Mouse (Mus musculus) adrenal gland, adult 18-20 months (tissue): ENCODE results near the gene H2-Q1. TPM values are rescaled to one million over a fixed set of nuclear protein-coding genes. Genes with fewer than 3 reads are reported as not detected.
"Not testable (repeated sequence)": the region's sequence is repeated elsewhere in the genome, so short reads cannot be mapped to it uniquely, and the experiment has no call there.

ENCODE experiments used
- DNase-seq, 2 experiments: peaks; one replicate each; pipeline ENCODE4 v3.0.0; 2021 to 2022; ENCODE audit warnings: low spot score in 2 of 2
- total RNA-seq, 2 experiments: library from RNA; stranded (reverse); gene quantifications; 1 replicate in 1 of 2; 2 replicates in 1 of 2; pipeline ENCODE4 v1.2.3; 2021

The H2-Q1 gene
- total RNA-seq, 2 experiments from 2014 or later: 3.7 to 11.4 TPM

- DNase-seq: no peak
Measured at GRCm38 (mm10) chr17:35342071-35342671, 22.0 kb downstream of the H2-Q1 start, which contains the start of gene H2-Q2. H2-Q2 (plus strand) TSS chr17:35342242.

GRCm38 (mm10) chr17:35342711-35343476, 22.7 kb downstream of the H2-Q1 start:
- DNase-seq: no peak

- DNase-seq: not testable (repeated sequence)
Measured at GRCm38 (mm10) chr17:35347659-35348058, 27.5 kb downstream of the H2-Q1 start.

DNA sequence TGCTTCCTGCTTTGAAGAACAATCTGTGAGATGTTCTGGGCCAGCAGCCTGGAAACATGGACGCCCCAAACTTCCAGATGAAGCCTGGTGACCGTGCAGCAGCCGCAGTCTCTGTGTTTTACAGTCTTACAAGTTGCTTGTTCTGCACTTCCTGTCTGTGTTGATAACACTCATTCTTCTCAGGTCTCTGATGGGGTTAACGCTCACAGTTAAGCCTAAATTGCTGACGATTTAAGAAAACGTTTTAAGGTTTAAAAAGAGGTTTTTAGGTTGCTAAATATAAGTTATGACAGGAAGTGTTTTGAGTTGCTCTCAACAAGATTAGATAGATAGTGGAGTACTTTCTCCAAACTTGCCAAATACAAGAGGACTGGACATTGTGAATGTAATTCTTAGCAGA, 33.1 kb downstream of the H2-Q1 start:
- not testable (repeated sequence) for DNase-seq

DNA sequence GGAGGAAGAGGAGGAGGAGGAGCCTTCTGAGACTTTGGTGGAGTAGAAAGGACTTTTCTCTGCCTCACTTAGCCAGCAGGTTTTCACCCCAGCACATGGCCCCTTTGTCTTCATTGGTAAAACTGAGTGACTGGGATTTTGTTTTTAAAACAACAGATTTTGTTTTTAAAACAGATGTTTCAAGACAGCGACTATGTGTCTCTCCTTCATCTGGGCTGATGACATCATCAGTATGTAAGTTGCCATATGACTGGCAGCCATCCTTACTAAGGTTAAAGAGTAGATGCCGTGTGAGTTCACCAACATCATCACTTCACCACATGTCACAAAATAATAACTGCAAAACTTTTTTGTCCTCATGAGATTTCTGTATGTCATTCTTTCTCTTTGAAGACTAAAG, 33.9 kb downstream of the H2-Q1 start:
- DNase-seq: no peak

GRCm38 (mm10) chr17:35357086-35357485, 36.9 kb downstream of the H2-Q1 start:
- DNase-seq: no peak

DNA sequence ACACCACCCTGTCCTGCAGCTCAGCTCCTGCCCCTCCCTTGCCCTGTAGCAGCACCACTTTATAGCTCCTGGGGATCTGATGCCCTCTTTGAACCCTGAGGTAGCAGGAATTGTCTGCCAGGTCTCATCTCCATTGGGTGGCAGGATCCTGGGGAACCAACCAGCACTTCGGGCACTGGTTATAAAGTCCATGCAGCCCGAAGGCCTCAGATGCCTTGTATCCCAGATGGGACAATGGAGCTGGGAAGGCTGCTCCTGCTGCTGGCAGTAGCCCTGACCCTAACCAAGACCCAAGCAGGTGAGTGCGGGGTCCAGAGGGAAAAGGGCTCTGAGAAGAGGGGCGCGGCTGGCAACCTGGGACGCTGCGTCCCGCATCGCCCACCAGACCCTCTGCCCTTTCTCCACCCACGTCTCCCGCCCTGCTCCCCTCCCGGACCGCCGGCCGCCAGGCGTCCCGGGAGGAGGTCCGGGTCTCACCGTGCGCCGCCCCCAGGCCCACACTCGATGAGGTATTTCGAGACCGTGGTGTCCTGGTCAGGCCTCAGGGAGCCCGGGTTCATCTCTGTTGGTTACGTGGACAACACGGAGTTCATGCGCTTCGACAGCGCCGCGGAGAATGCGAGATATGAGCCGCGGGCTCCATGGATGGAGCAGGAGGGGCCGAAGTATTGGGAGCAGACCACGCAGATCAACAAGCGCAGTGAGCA, 38.7 kb downstream of the H2-Q1 start:
- no peak for DNase-seq

DNA sequence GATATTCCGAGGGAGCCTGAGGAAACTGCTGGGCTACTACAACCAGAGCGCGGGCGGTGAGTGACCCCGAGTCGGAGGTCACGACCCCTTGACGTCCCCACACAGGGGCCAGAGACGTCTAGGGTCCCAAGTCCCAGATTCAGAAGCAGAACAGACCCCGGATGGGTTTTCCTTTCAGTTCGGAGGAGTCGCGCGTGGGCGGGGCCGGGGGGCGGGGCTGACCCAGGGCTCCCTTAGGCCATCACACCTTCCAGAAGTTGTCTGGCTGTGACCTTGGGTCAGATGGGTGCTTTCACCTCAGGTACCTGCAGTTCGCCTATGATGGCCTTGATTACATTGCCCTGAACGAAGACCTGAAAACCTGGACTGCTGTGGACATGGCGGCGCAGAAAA, 39.3 kb downstream of the H2-Q1 start:
- DNase-seq: no peak

Other genes starting within 250 kb of the H2-Q1 start
- gene Ly6g6e, start 243.5 kb upstream of the H2-Q1 start, total RNA-seq: not detected
- not detected for gene Ly6g6d, start 242.3 kb upstream of the H2-Q1 start, total RNA-seq
- gene Ly6g6f, start 234.8 kb upstream of the H2-Q1 start, total RNA-seq: not detected
- 10 to 100 TPM; 75.0 to 88.2 TPM for gene Abhd16a, start 231.1 kb upstream of the H2-Q1 start, total RNA-seq
- not detected for gene Ly6g5c, start 212.1 kb upstream of the H2-Q1 start, total RNA-seq
- under 1 TPM; 0.33 to 0.67 TPM for gene Ly6g5b, start 205.0 kb upstream of the H2-Q1 start, total RNA-seq
- 10 to 100 TPM; 14.8 to 16.2 TPM for gene Gpank1, start 198.9 kb upstream of the H2-Q1 start, total RNA-seq
- gene Csnk2b, start 198.4 kb upstream of the H2-Q1 start, total RNA-seq: 100 to 1,000 TPM; 192 to 217 TPM
- 10 to 100 TPM; 28.8 to 34.6 TPM for gene D17H6S53E, start 194.0 kb upstream of the H2-Q1 start, total RNA-seq
- not detected for gene Apom, start 188.4 kb upstream of the H2-Q1 start, total RNA-seq
- gene Bag6, start 185.2 kb upstream of the H2-Q1 start, total RNA-seq: 100 to 1,000 TPM; 307 to 394 TPM
- 100 to 1,000 TPM; 214 to 251 TPM for gene Prrc2a, start 155.5 kb upstream of the H2-Q1 start, total RNA-seq
- gene Aif1, start 144.3 kb upstream of the H2-Q1 start, total RNA-seq: 10 to 100 TPM in 1 of 2 experiments, 1 to 10 TPM in 1; 6.1 to 11.2 TPM
- gene Lst1, start 132.0 kb upstream of the H2-Q1 start, total RNA-seq: 1 to 10 TPM; 3.5 to 4.1 TPM
- 1 to 10 TPM; 2.0 to 6.5 TPM for gene Ltb, start 126.0 kb upstream of the H2-Q1 start, total RNA-seq
- under 1 TPM; 0.36 to 0.83 TPM for gene Tnf, start 118.4 kb upstream of the H2-Q1 start, total RNA-seq
- gene Lta, start 115.1 kb upstream of the H2-Q1 start, total RNA-seq: not detected
- gene Gm16181, start 99.6 kb upstream of the H2-Q1 start, total RNA-seq: not detected
- 1 to 10 TPM; 4.7 to 5.3 TPM for gene Atp6v1g2, start 86.7 kb upstream of the H2-Q1 start, total RNA-seq
- gene Nfkbil1, start 84.6 kb upstream of the H2-Q1 start, total RNA-seq: 10 to 100 TPM; 12.4 to 15.3 TPM
- gene Ddx39b, start 78.7 kb upstream of the H2-Q1 start, total RNA-seq: 100 to 1,000 TPM; 195 to 213 TPM
- gene H2-D1, start 57.7 kb upstream of the H2-Q1 start, total RNA-seq: 100 to 1,000 TPM; 219 to 653 TPM
- 1 to 10 TPM; 2.3 to 5.4 TPM for gene H2-Q2, start 21.8 kb downstream of the H2-Q1 start, total RNA-seq
- 10 to 100 TPM; 28.3 to 79.1 TPM for gene H2-Q4, start 59.2 kb downstream of the H2-Q1 start, total RNA-seq
- 10 to 100 TPM in 1 of 2 experiments, 1 to 10 TPM in 1; 5.0 to 33.9 TPM for gene H2-Q6, start 104.4 kb downstream of the H2-Q1 start, total RNA-seq
- gene H2-Q7, start 118.8 kb downstream of the H2-Q1 start, total RNA-seq: 10 to 100 TPM in 1 of 2 experiments, 1 to 10 TPM in 1; 8.0 to 28.6 TPM
- gene H2-Q10, start 149.7 kb downstream of the H2-Q1 start, total RNA-seq: 10 to 100 TPM; 11.3 to 19.5 TPM
- gene Pou5f1, start 185.6 kb downstream of the H2-Q1 start, total RNA-seq: under 1 TPM in 1 of 2 experiments, not detected in 1; 0.23 TPM
- 1 to 10 TPM; 3.0 to 3.7 TPM for gene Tcf19, start 196.4 kb downstream of the H2-Q1 start, total RNA-seq
- 1 to 10 TPM; 6.3 to 6.7 TPM for gene Cchcr1, start 196.7 kb downstream of the H2-Q1 start, total RNA-seq
- not detected for gene Psors1c2, start 212.8 kb downstream of the H2-Q1 start, total RNA-seq
- gene Cdsn, start 231.7 kb downstream of the H2-Q1 start, total RNA-seq: 1 to 10 TPM in 1 of 2 experiments, under 1 TPM in 1; 0.10 to 7.1 TPM
- not detected for gene 2300002M23Rik, start 247.0 kb downstream of the H2-Q1 start, total RNA-seq